In genomic region chr7:104401140-104401539, GRCm38 (mm10) we compare ENCODE assay signal across 21 mouse cellular contexts. TPM values are rescaled to one million over a fixed set of nuclear protein-coding genes. Genes with fewer than 3 reads are reported as not detected.
DNase-seq lines count a peak whose midpoint lies in the region; ATAC-seq and TF ChIP-seq lines count a peak whose summit lies in the region.
"Had no signal": no experiment of that assay in that cellular context is flagged by ENCODE, and none has a peak within 500 bp of the region (broad histone marks: within the 10 kb centered on the region; RNA-seq: fewer than 3 reads in every experiment).

No protein-coding gene starts in this region.

- DNase-seq in kidney, adult 11 months = peak; percentile 5
- DNase-seq in lung, postnatal 36 days = peak; percentile 3
- no peak for DNase-seq in lung, postnatal 25 days (ENCODE audit: low spot score)
- DNase-seq in induced T-regulatory cell, adult 2 months (ENCODE audit: low read depth) = peak; percentile 7
- peak; percentile 2 for DNase-seq in skeletal muscle tissue, adult 2 months (ENCODE audit: low read depth, low spot score)
- no peak for DNase-seq in testis, postnatal 14 days (ENCODE audit: low spot score)
- DNase-seq in thymus, adult 2 months = no peak
- DNase-seq: adrenal gland, postnatal 36 days; cerebellum, postnatal 10 days; gastrocnemius, adult 2 months; right cerebral cortex, postnatal 14 days; thymus, adult 18-20 months had no signal

- no peaks in the 10 kb centered on the region for H3K9me3 ChIP-seq in kidney, embryonic 14.5 days (ENCODE audit: control insufficient read depth, low read length)
- H3K9me3 ChIP-seq: forebrain, embryonic 15.5 days; heart, embryonic 13.5 days; hindbrain, embryonic 12.5 days; limb, embryonic 13.5 days had no signal

- no peak for ATAC-seq in kidney, embryonic 14.5 days (ENCODE audit: low FRiP score, low TSS enrichment)
- ATAC-seq: forebrain, embryonic 15.5 days; intestine, embryonic 16.5 days; midbrain, embryonic 16.5 days had no signal

- no peak overlapping the region for H3K9ac ChIP-seq in kidney, embryonic 14.5 days (ENCODE audit: low read depth, low read length)
- H3K9ac ChIP-seq: forebrain, embryonic 15.5 days; heart, embryonic 13.5 days; hindbrain, embryonic 12.5 days; limb, embryonic 13.5 days had no signal

- H3K4me1 ChIP-seq in kidney, embryonic 14.5 days (ENCODE audit: control insufficient read depth, insufficient read depth, low read length) = no peaks in the 10 kb centered on the region
- H3K4me1 ChIP-seq in thymus, adult 2 months (replicated peaks; ENCODE audit: control insufficient read depth, insufficient read depth, low read length) = 0 out of 2 replicates have a peak, but pooled peaks cover 4% of the 10 kb centered on the region
- H3K4me1 ChIP-seq: forebrain, embryonic 15.5 days; heart, embryonic 13.5 days; hindbrain, embryonic 12.5 days; limb, embryonic 13.5 days had no signal

- no peak overlapping the region for H3K4me3 ChIP-seq in kidney, embryonic 14.5 days (ENCODE audit: low read length)
- H3K4me3 ChIP-seq in thymus, adult 2 months (ENCODE audit: control insufficient read depth, insufficient read depth, low read length) = no peak overlapping the region
- H3K4me3 ChIP-seq: erythroblast, embryonic 14.5 days; forebrain, embryonic 15.5 days; gastrocnemius, adult 2 months; heart, embryonic 13.5 days; hindbrain, embryonic 12.5 days; limb, embryonic 13.5 days had no signal

- no peak for TF ChIP-seq CTCF in thymus, adult 2 months (IDR thresholded peaks at IDR 0.05; ENCODE audit: borderline replicate concordance, control insufficient read depth, extremely low read depth, insufficient read depth, low read length, poor library complexity)

- no peaks in the 10 kb centered on the region for H3K27me3 ChIP-seq in kidney, embryonic 14.5 days (ENCODE audit: control insufficient read depth, insufficient read depth, low read length)
- no peaks in the 10 kb centered on the region for H3K27me3 ChIP-seq in thymus, adult 2 months (ENCODE audit: control insufficient read depth, insufficient read depth, low read length)
- H3K27me3 ChIP-seq: forebrain, embryonic 15.5 days; heart, embryonic 13.5 days; hindbrain, embryonic 12.5 days; limb, embryonic 13.5 days had no signal

- H3K27ac ChIP-seq in kidney, embryonic 14.5 days (ENCODE audit: low read depth, low read length) = no peak overlapping the region
- no peak overlapping the region for H3K27ac ChIP-seq in thymus, adult 2 months (ENCODE audit: control insufficient read depth, insufficient read depth, low read length)
- H3K27ac ChIP-seq: forebrain, embryonic 15.5 days; gastrocnemius, adult 2 months; heart, embryonic 13.5 days; hindbrain, embryonic 12.5 days; limb, embryonic 13.5 days had no signal

- no peak overlapping the region for H3K4me2 ChIP-seq in kidney, embryonic 14.5 days (replicated peaks; ENCODE audit: low read depth, low read length)
- H3K4me2 ChIP-seq: forebrain, embryonic 15.5 days; heart, embryonic 13.5 days; hindbrain, embryonic 12.5 days; limb, embryonic 13.5 days had no signal

- no peaks in the 10 kb centered on the region for H3K36me3 ChIP-seq in kidney, embryonic 14.5 days (ENCODE audit: control insufficient read depth, insufficient read depth, low read length)
- no peaks in the 10 kb centered on the region for H3K36me3 ChIP-seq in thymus, adult 2 months (ENCODE audit: control insufficient read depth, insufficient read depth, low read length)
- H3K36me3 ChIP-seq: forebrain, embryonic 15.5 days; heart, embryonic 13.5 days; hindbrain, embryonic 12.5 days; limb, embryonic 13.5 days had no signal

- no peak for TF ChIP-seq POLR2A in thymus, adult 2 months (IDR thresholded peaks at IDR 0.05; ENCODE audit: control insufficient read depth, extremely low read depth, insufficient read depth, low read length, poor library complexity)

RNA-seq across cellular contexts. Expression of gene Trim30c, which starts 0.5 kb away (rescaled TPM):
- polyA plus RNA-seq in kidney, embryonic 14.5 days (2014; fragmentation: Nextera tagmentation; extraction: Ambion mirVana) = 0.20 TPM in 1 of 2 replicates, not detected in the other
- 0.06 TPM in 1 of 2 replicates, not detected in the other for polyA plus RNA-seq in thymus, adult 2 months (2012; rRNA removed)
- polyA plus RNA-seq: erythroblast, embryonic 14.5 days; forebrain, embryonic 15.5 days; hindbrain, embryonic 12.5 days; limb, embryonic 13.5 days; midbrain, embryonic 16.5 days; neural tube, embryonic 11.5 days had no signal

RNA-seq across cellular contexts. Expression of gene Trim30b, which starts 31.5 kb away (rescaled TPM):
- polyA plus RNA-seq in kidney, embryonic 14.5 days (2014; fragmentation: Nextera tagmentation; extraction: Ambion mirVana) = not detected in 2 replicates
- 0.34 and 0.74 TPM in 2 replicates for polyA plus RNA-seq in thymus, adult 2 months (2012; rRNA removed)
- polyA plus RNA-seq: erythroblast, embryonic 14.5 days; forebrain, embryonic 15.5 days; hindbrain, embryonic 12.5 days; limb, embryonic 13.5 days; midbrain, embryonic 16.5 days; neural tube, embryonic 11.5 days had no signal

RNA-seq across cellular contexts. Expression of gene Trim12c, which starts 48.0 kb away (rescaled TPM):
- polyA plus RNA-seq in kidney, embryonic 14.5 days (2014; fragmentation: Nextera tagmentation; extraction: Ambion mirVana) = 2.0 and 2.8 TPM in 2 replicates
- polyA plus RNA-seq in thymus, adult 2 months (2012; rRNA removed) = 9.8 and 10.4 TPM in 2 replicates

Comparison
In these comparisons a context has a peak if more than half of its experiments do, and no peak if none do; other contexts are left out.
1. DNase-seq: peak in kidney, adult 11 months (single experiment), lung, postnatal 36 days (single experiment), induced T-regulatory cell, adult 2 months (single experiment) and skeletal muscle tissue, adult 2 months (single experiment); none in lung, postnatal 25 days (single experiment), testis, postnatal 14 days (single experiment) and thymus, adult 2 months (single experiment).